Mouse (Mus musculus) bone marrow, adult 2 months (tissue): Measurements from ENCODE around the gene Ric8b. TPM values are rescaled to one million over a fixed set of nuclear protein-coding genes. Genes with fewer than 3 reads are reported as not detected.

ENCODE experiments used
- H3K27ac ChIP-seq: fragments of 200-500 bp; 2 replicates; pipeline ENCODE4 v1.5.1; 2012; ENCODE audit warnings: low read depth, mild to moderate bottlenecking, control low read depth, inconsistent platforms, low read length; ENCODE audit not compliant: control insufficient read depth, poor library complexity, insufficient read depth
- H3K4me1 ChIP-seq: fragments of 200-500 bp; 2 replicates; pipeline ENCODE4 v1.6.1; 2011; ENCODE audit warnings: low read length; ENCODE audit not compliant: control insufficient read depth, insufficient read depth
- H3K4me3 ChIP-seq: fragments of 200-500 bp; replicated peaks from 2 replicates; pipeline ENCODE3; 2011; ENCODE audit warnings: mild to moderate bottlenecking, low read depth, low read length, control low read depth; ENCODE audit not compliant: control insufficient read depth
- CTCF ChIP-seq: fragments of 200-500 bp; IDR thresholded peaks from 2 replicates; pipeline ENCODE4 v1.5.1; 2011; ENCODE audit warnings: low read length, control low read depth; ENCODE audit not compliant: control insufficient read depth, insufficient read depth
- POLR2A ChIP-seq: fragments of 200-500 bp; IDR thresholded peaks from 2 replicates; pipeline ENCODE4 v1.6.1; 2011; ENCODE audit warnings: low read depth, mild to moderate bottlenecking, control low read depth, low read length, borderline replicate concordance; ENCODE audit not compliant: control insufficient read depth
- WGBS: fragments of 180-500 bp; shearing (Covaris S2); methylation state at CpG from one replicate; pipeline ENCODE4 v1.1.7; 2018; 5-methylcytosine and 5-hydroxymethylcytosine counted together
- polyA plus RNA-seq: library from polyadenylated mRNA; stranded (reverse); fragments of >200 nt; gene quantifications from 2 replicates; pipeline ENCODE4 v1.2.4, GENCODE M21; 2011; ENCODE audit warnings: low replicate concordance; ENCODE audit not compliant: missing spikeins, insufficient read depth, insufficient read length

The Ric8b gene
- polyA plus RNA-seq, 1 experiment, result 9.4 TPM

GRCm38 (mm10) chr10:84938886-84939285 lies 21.5 kb downstream of the Ric8b start:
- Histone ChIP-seq H3K4me3 (no peak overlapping the region), H3K27ac (no peak overlapping the region), H3K4me1 (peaks cover 3% of the 10 kb centered on the region; the same call in 1 of the 2 replicates)
- WGBS, result 87% methylated on average over 5 of the region's 5 CpGs
- TF ChIP-seq POLR2A (no peak), CTCF (no peak)

GRCm38 (mm10) chr10:84940356-84940755 lies 22.9 kb downstream of the Ric8b start:
- Histone ChIP-seq H3K4me3 (no peak overlapping the region), H3K27ac (no peak overlapping the region), H3K4me1 (peaks cover 3% of the 10 kb centered on the region; the same call in 1 of the 2 replicates)
- WGBS, result 72% methylated on average over 1 of the region's 1 CpGs
- no peak for TF ChIP-seq POLR2A
- TF ChIP-seq CTCF, result no peak

DNA sequence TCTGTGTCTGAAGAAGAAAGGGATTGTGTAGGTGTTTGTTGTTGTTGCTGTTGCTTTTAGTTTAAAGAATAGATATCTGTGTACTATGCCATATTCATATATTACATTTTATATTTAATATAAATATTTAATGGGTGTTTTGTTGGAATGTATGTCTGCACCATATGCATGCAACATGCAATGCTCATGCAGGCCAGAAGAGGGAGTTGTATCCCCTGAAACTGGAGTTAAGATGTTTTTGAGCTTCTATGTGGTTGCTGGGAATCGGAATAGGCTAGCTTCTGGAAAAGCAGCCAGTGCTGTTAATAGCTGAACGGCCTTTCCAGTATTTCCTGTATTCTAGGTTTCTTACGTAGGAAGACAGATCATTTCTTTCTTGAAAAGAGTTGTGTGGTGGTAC lies 28.3 kb downstream of the Ric8b start:
- Histone ChIP-seq H3K4me3 (no peak overlapping the region), H3K27ac (no peak overlapping the region), H3K4me1 (no peaks in the 10 kb centered on the region)
- TF ChIP-seq CTCF (no peak), POLR2A (no peak)
- WGBS, result 82% methylated on average over 3 of the region's 3 CpGs

DNA sequence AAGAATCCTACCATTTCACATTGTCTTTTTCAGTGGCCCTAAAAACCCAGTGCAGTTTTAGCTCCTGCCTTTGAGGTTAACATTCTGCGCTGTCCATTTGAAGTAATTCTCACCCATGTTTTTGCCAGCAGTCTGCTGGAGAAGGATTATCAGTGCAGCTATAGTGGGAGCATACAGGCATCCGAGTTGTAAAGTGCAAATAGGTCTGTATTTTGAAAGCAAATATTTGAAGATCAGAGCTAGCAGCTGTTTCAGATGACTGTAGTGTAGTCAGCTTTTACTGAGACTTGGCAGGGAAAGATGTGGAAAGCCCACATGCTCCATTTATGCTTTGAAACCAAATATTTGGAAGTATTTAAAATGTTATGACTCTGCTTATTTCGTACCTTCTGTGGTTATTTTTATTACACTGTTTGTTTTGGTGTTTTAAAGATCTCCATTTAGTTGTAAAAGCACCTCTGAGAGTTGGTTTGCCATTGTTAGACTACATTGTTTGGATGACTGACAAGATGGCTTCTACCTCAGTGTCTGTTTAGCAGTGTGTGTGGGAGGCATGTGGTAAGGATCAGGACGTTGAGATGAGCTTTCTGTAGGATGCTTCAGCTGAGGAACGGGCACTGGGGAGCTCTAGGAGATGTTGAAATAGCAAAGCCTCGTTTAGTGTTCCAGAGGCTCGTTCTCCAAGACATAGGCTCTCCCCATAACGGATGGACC lies 31.7 kb downstream of the Ric8b start:
- WGBS, result 75% methylated on average over 8 of the region's 8 CpGs
- Histone ChIP-seq H3K27ac (no peak overlapping the region), H3K4me3 (no peak overlapping the region), H3K4me1 (no peaks in the 10 kb centered on the region; the same call in 1 of the 2 replicates)
- TF ChIP-seq POLR2A (no peak), CTCF (no peak)

DNA sequence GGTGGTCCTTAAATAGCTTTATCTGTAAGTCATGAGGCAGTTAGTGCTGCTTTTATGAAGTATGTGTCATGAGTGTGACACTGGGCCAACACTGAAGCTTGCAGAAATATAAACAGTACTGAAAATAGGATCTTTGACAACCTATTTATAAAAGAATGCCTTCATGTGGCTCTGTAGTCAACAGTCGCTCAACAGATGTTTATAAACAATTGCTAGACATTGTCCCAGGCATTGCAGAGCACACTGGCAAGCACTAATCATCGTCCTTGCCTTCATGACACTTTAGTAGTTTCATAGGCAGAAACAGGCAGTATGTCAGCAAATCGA lies 32.2 kb downstream of the Ric8b start:
- TF ChIP-seq CTCF (no peak), POLR2A (no peak)
- WGBS, result 87% methylated on average over 3 of the region's 3 CpGs
- no peaks in the 10 kb centered on the region; the same call in 1 of the 2 replicates for H3K4me1 ChIP-seq
- H3K27ac ChIP-seq, result no peak overlapping the region
- no peak overlapping the region for H3K4me3 ChIP-seq

DNA sequence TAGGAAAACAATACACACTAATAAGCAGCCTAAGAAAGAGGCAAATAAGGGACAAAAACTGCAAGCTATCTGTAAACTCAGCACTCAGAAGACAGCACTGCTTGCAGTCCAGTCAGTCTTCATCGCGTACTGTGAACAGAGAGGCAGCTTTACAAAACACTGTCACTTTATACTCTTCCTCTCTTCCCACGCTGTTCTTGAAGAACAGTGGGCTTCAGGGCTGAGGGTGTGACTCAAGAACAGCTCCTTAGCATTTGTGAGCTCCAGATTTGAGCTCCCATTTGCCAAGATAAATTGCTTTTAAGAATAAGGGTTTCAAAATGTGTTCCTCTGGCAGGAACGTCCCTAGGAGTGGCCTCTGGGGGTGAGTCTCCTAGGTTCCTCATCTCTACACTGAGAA lies 33.0 kb downstream of the Ric8b start:
- 74% methylated on average over 4 of the region's 4 CpGs for WGBS
- Histone ChIP-seq H3K27ac (no peak overlapping the region), H3K4me1 (no peaks in the 10 kb centered on the region; the same call in 1 of the 2 replicates), H3K4me3 (no peak overlapping the region)
- TF ChIP-seq POLR2A (no peak), CTCF (no peak)

DNA sequence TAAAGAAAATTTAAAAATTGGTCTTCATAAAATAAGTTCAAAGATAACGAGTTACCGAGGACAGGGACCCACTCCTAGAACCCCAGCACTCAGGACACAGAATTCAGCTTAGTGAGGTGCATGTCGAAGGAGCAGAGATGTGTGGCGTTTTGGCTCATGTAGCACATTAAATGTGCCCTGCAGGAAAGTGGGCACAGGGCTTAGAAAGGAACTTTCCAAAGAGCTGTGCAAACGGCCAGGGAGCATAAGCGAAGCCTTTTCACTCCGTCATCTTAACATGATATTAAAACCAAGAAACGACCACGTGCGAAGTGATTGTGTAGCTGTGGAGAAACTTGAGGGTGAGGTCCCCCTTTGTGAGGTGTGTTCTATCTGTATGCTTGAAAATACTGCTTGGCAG lies 36.8 kb downstream of the Ric8b start:
- Histone ChIP-seq H3K27ac (no peak overlapping the region), H3K4me1 (peaks cover 9% of the 10 kb centered on the region), H3K4me3 (no peak overlapping the region)
- TF ChIP-seq CTCF, result no peak
- TF ChIP-seq POLR2A, result no peak
- WGBS, result 89% methylated on average over 10 of the region's 10 CpGs

DNA sequence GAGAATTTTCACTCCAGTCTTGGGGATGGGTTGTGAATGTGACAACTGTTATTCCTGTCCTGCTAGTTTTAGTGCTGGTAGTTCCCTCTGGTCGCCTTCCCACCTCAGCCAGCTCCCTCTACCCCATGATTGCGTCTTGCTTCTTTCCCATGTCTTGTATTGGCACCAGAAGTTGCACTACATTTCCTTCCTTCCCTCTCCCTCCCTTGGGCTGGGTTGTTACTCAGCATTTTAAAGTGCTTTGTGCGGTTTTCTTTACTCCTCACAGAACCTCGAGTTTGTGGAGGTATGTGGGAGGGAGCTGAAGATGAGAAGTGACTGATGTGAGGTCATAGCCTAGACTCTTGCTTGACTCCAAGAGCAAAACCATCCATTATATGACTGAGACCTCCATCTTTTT lies 38.8 kb downstream of the Ric8b start:
- TF ChIP-seq CTCF (no peak), POLR2A (no peak)
- H3K4me1 ChIP-seq, result peaks cover 9% of the 10 kb centered on the region
- H3K4me3 ChIP-seq, result no peak overlapping the region
- WGBS, result 14% methylated on average over 4 of the region's 4 CpGs
- H3K27ac ChIP-seq, result peak overlapping the region; percentile 55; the same call in 1 of the 2 replicates
